ENCODE assay signal across 7 mouse cellular contexts in genomic region chr17:31664760-31665159, GRCm38 (mm10). TPM values are rescaled to one million over a fixed set of nuclear protein-coding genes. Genes with fewer than 3 reads are reported as not detected.
DNase-seq lines count a peak whose midpoint lies in the region; ATAC-seq and TF ChIP-seq lines count a peak whose summit lies in the region.

No protein-coding gene starts in this region.

- H3K9me3 ChIP-seq in intestine, postnatal 0 days (ENCODE audit: control insufficient read depth) = no peaks in the 10 kb centered on the region
- H3K9me3 ChIP-seq in midbrain, embryonic 15.5 days = no peaks in the 10 kb centered on the region

- peak; percentile 79 for ATAC-seq in intestine, postnatal 0 days
- ATAC-seq in midbrain, embryonic 15.5 days (replicated peaks) = 0 out of 2 replicates have a peak, but pooled peaks have one; percentile 45

- H3K27ac ChIP-seq in cortical plate, adult 2 months (ENCODE audit: insufficient read depth, low read length) = no peak overlapping the region
- no peak overlapping the region for H3K27ac ChIP-seq in intestine, postnatal 0 days (ENCODE audit: low read depth, low read length)
- H3K27ac ChIP-seq in midbrain, embryonic 15.5 days = no peak overlapping the region

- no peak for TF ChIP-seq POLR2A in cortical plate, adult 2 months (IDR thresholded peaks at IDR 0.05; ENCODE audit: extremely low read depth, insufficient read depth, low read length)

- H3K9ac ChIP-seq in intestine, postnatal 0 days (ENCODE audit: low read depth, low read length) = no peak overlapping the region
- H3K9ac ChIP-seq in midbrain, embryonic 15.5 days = no peak overlapping the region

- no peaks in the 10 kb centered on the region for H3K36me3 ChIP-seq in intestine, postnatal 0 days (ENCODE audit: control insufficient read depth, insufficient read depth)
- no peaks in the 10 kb centered on the region for H3K36me3 ChIP-seq in midbrain, embryonic 15.5 days (replicated peaks)

- H3K27me3 ChIP-seq in intestine, postnatal 0 days (replicated peaks; ENCODE audit: control insufficient read depth, insufficient read depth, low read length) = no peaks in the 10 kb centered on the region
- H3K27me3 ChIP-seq in midbrain, embryonic 15.5 days (replicated peaks) = no peaks in the 10 kb centered on the region

- intact Hi-C loops in left cerebral cortex, postnatal 4 days (cut with DNase I) = no loop called here

- H3K4me1 ChIP-seq in cortical plate, adult 2 months (ENCODE audit: control insufficient read depth, insufficient read depth, low read length) = no peaks in the 10 kb centered on the region; the same call in 1 of the 2 replicates
- H3K4me1 ChIP-seq in intestine, postnatal 0 days (replicated peaks; ENCODE audit: control insufficient read depth, insufficient read depth, low read length) = no peaks in the 10 kb centered on the region
- H3K4me1 ChIP-seq in midbrain, embryonic 15.5 days = no peaks in the 10 kb centered on the region

- H3K4me2 ChIP-seq in intestine, postnatal 0 days (replicated peaks; ENCODE audit: low read depth) = no peak overlapping the region
- H3K4me2 ChIP-seq in midbrain, embryonic 15.5 days = no peak overlapping the region

- WGBS in intestine, postnatal 0 days = 9% methylated on average over 4 of the region's 4 CpGs
- 12% methylated on average over 4 of the region's 4 CpGs for WGBS in midbrain, embryonic 15.5 days

- DNase-seq in adrenal gland, adult 18-20 months (ENCODE audit: low spot score in 2 of 2) = peak; percentile 75 to 80
- DNase-seq in gastrocnemius, postnatal 10 days = peak; percentile 73
- DNase-seq in left cerebral cortex, postnatal 4 days = peak; percentile 89
- DNase-seq in spleen, postnatal 14 days (ENCODE audit: low spot score in 2 of 2) = peak; percentile 67 to 79

- H3K4me3 ChIP-seq in cortical plate, adult 2 months (ENCODE audit: insufficient read depth, low read length) = no peak overlapping the region
- no peak overlapping the region for H3K4me3 ChIP-seq in intestine, postnatal 0 days (ENCODE audit: low read depth, low read length)
- no peak overlapping the region for H3K4me3 ChIP-seq in midbrain, embryonic 15.5 days

- peak; percentile 83 for TF ChIP-seq CTCF in cortical plate, adult 2 months (IDR thresholded peaks at IDR 0.05; ENCODE audit: extremely low read depth, insufficient read depth, low read length)
- peak; percentile 96 for TF ChIP-seq CTCF in intestine, postnatal 0 days (IDR thresholded peaks at IDR 0.05; ENCODE audit: low read depth)

RNA-seq across cellular contexts. Expression of gene U2af1, which starts 6.1 kb away (rescaled TPM):
- total RNA-seq in adrenal gland, adult 18-20 months (2021) = 100 to 1,000 TPM; 147 to 149 TPM
- 139 and 148 TPM in 2 replicates for polyA plus RNA-seq in cortical plate, adult 2 months (2012; rRNA removed)
- total RNA-seq in gastrocnemius, postnatal 10 days (2021) = 100 to 1,000 TPM; 114 to 120 TPM
- 151 TPM in 2 replicates for polyA plus RNA-seq in intestine, postnatal 0 days (2015; fragmentation: Nextera tagmentation; extraction: Ambion mirVana)
- total RNA-seq in left cerebral cortex, postnatal 4 days (2021) = 100 to 1,000 TPM; 183 to 186 TPM
- polyA plus RNA-seq in midbrain, embryonic 15.5 days (2015; fragmentation: Nextera tagmentation; extraction: Ambion mirVana) = 189 and 217 TPM in 2 replicates

RNA-seq across cellular contexts. Expression of gene Cryaa, which starts 12.8 kb away (rescaled TPM):
- total RNA-seq in adrenal gland, adult 18-20 months (2021) = not detected
- 0.13 and 0.21 TPM in 2 replicates for polyA plus RNA-seq in cortical plate, adult 2 months (2012; rRNA removed)
- not detected for total RNA-seq in gastrocnemius, postnatal 10 days (2021)
- polyA plus RNA-seq in intestine, postnatal 0 days (2015; fragmentation: Nextera tagmentation; extraction: Ambion mirVana) = 0.09 TPM in 1 of 2 replicates, not detected in the other
- total RNA-seq in left cerebral cortex, postnatal 4 days (2021) = under 1 TPM; 0.36 to 0.38 TPM
- 0.33 and 0.39 TPM in 2 replicates for polyA plus RNA-seq in midbrain, embryonic 15.5 days (2015; fragmentation: Nextera tagmentation; extraction: Ambion mirVana)

RNA-seq across cellular contexts. Expression of gene Cbs, which starts 27.7 kb away (rescaled TPM):
- total RNA-seq in adrenal gland, adult 18-20 months (2021) = 1 to 10 TPM; 3.0 to 7.7 TPM
- 35.0 and 41.8 TPM in 2 replicates for polyA plus RNA-seq in cortical plate, adult 2 months (2012; rRNA removed)
- 1 to 10 TPM in 1 of 2 experiments, under 1 TPM in 1; 0.35 to 1.3 TPM for total RNA-seq in gastrocnemius, postnatal 10 days (2021)
- 0.09 and 0.55 TPM in 2 replicates for polyA plus RNA-seq in intestine, postnatal 0 days (2015; fragmentation: Nextera tagmentation; extraction: Ambion mirVana)
- 10 to 100 TPM; 37.3 to 44.2 TPM for total RNA-seq in left cerebral cortex, postnatal 4 days (2021)
- 5.2 and 5.9 TPM in 2 replicates for polyA plus RNA-seq in midbrain, embryonic 15.5 days (2015; fragmentation: Nextera tagmentation; extraction: Ambion mirVana)

Comparison
In these comparisons a context has a peak if more than half of its experiments do, and no peak if none do; other contexts are left out.
1. RNA of gene Cbs, which starts 27.7 kb away (total RNA-seq): 37.3 to 44.2 TPM in left cerebral cortex, postnatal 4 days; 3.0 to 7.7 TPM in adrenal gland, adult 18-20 months and 0.35 to 1.3 TPM in gastrocnemius, postnatal 10 days; every median in the first group is over 4 times any median in the second.
2. Peak in every context shown above with its lines, with median percentiles within 50 percentile points of each other: DNase-seq.